Mouse (Mus musculus): ENCODE results near the gene Gtpbp1. TPM values are rescaled to one million over a fixed set of nuclear protein-coding genes. Genes with fewer than 3 reads are reported as not detected.

The Gtpbp1 gene
- total and polyA plus RNA-seq, 3 experiments: 25.3 to 45.3 (median 34.2) TPM

DNA sequence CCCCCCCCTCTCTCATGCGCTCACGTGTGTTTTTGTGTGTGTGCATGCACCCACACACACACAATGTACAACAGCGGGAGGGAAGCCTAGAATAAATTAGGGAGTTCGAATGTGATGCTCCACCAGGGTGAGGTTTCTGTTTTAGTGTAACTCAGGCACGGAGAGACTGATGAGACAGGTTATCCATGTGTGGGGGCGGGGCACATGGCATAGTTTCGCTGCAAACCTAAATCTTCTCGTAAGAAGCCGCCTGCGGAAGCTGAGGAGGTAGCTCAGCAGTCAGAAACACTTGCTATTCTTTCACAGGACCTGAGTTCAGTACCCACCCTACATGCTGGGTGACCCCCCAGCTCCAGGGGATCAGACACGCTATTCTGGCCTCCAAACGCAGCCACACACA, 42.5 kb upstream of the Gtpbp1 start:
- Histone ChIP-seq H3K4me2 (ENCODE audit: insufficient read depth, low read depth, poor library complexity, severe bottlenecking) (no peak overlapping the region), H3K36me3 (replicated peaks in 1 of 2; ENCODE audit: control insufficient read depth in 1 of 2, insufficient read depth in 1 of 2, low read length in 1 of 2) (no peaks in the 10 kb centered on the region), H3K4me3 (replicated peaks in 1 of 3; ENCODE audit: low read depth in 2 of 3, low read length in 2 of 3, poor library complexity in 1 of 3) (no peak overlapping the region), H3K9me3 (replicated peaks; ENCODE audit: low read length) (no peaks in the 10 kb centered on the region), H3K79me2 (replicated peaks; ENCODE audit: control insufficient read depth, extremely low read depth, insufficient read depth, poor library complexity, severe bottlenecking) (no peaks in the 10 kb centered on the region), H3K27ac (ENCODE audit: insufficient read depth, low read depth) (no peak overlapping the region), H3K4me1 (ENCODE audit: control insufficient read depth in 1 of 2, insufficient read depth in 2 of 2) (no peaks in the 10 kb centered on the region), H3K9ac (ENCODE audit: insufficient read depth, low read depth) (no peak overlapping the region), H3K27me3 (replicated peaks) (no peaks in the 10 kb centered on the region)
- in situ Hi-C loops (cut with MboI; ENCODE audit: low pct_ligation_motif_present, low pct_unique_long_range_greater_than_20kb, low sequenced_read_pairs) (no loop called here), dilution Hi-C loops (cut with MboI; ENCODE audit: extremely low pct_ligation_motif_present, extremely low pct_unique_long_range_greater_than_20kb, low sequenced_read_pairs) (no loop called here)
- no peak for DNase-seq (ENCODE audit: extremely low read depth)
- no peak for TF ChIP-seq MXI1 (IDR thresholded peaks at IDR 0.05; ENCODE audit: low read depth, low read length)
- no peak for TF ChIP-seq SIN3A (IDR thresholded peaks at IDR 0.05; ENCODE audit: low read length)
- no peak for TF ChIP-seq E2F4 (IDR thresholded peaks at IDR 0.05; ENCODE audit: insufficient replicate concordance, low read depth, low read length)
- TF ChIP-seq MAX (IDR thresholded peaks at IDR 0.05; ENCODE audit: low read length): no peak
- no peak for TF ChIP-seq SMC3 (IDR thresholded peaks at IDR 0.05; ENCODE audit: low read depth, low read length)
- TF ChIP-seq IRF4 (IDR thresholded peaks at IDR 0.05; ENCODE audit: low read depth, low read length): no peak
- TF ChIP-seq CHD1 (IDR thresholded peaks at IDR 0.05; ENCODE audit: low read depth, low read length): no peak
- TF ChIP-seq JUN (IDR thresholded peaks at IDR 0.05; ENCODE audit: insufficient read depth, low read depth, low read length): no peak
- no peak for TF ChIP-seq JUND (conservative IDR thresholded peaks at IDR 0.05; ENCODE audit: low read depth, low read length)
- no peak for TF ChIP-seq ZKSCAN1 (IDR thresholded peaks at IDR 0.05; ENCODE audit: borderline replicate concordance, low read depth, low read length)
- no peak for TF ChIP-seq CHD2 (IDR thresholded peaks at IDR 0.05; ENCODE audit: low read length)
- TF ChIP-seq MAZ (IDR thresholded peaks at IDR 0.05; ENCODE audit: low read depth, low read length): no peak
- TF ChIP-seq KAT2A (IDR thresholded peaks at IDR 0.05; ENCODE audit: insufficient replicate concordance, low read length): no peak
- no peak for TF ChIP-seq NRF1 (IDR thresholded peaks at IDR 0.05; ENCODE audit: low read depth, low read length)
- TF ChIP-seq ZMIZ1 (IDR thresholded peaks at IDR 0.05; ENCODE audit: low read depth, low read length): no peak
- TF ChIP-seq MYC (IDR thresholded peaks at IDR 0.05; ENCODE audit: low read depth, low read length): no peak

GRCm38 (mm10) chr15:79650569-79650968, 40.1 kb upstream of the Gtpbp1 start:
- no peak overlapping the region for H3K4me3 ChIP-seq (replicated peaks in 1 of 3; ENCODE audit: low read depth in 2 of 3, low read length in 2 of 3, poor library complexity in 1 of 3)
- in situ Hi-C loops (cut with MboI; ENCODE audit: low pct_ligation_motif_present, low pct_unique_long_range_greater_than_20kb, low sequenced_read_pairs) (no loop called here), dilution Hi-C loops (cut with MboI; ENCODE audit: extremely low pct_ligation_motif_present, extremely low pct_unique_long_range_greater_than_20kb, low sequenced_read_pairs) (no loop called here)
- no peak for TF ChIP-seq BHLHE40 (IDR thresholded peaks at IDR 0.05; ENCODE audit: low read depth, low read length)
- TF ChIP-seq ZKSCAN1 (IDR thresholded peaks at IDR 0.05; ENCODE audit: borderline replicate concordance, low read depth, low read length): no peak
- peak; percentile 37 to 65; a peak in 3 of 4 replicates for TF ChIP-seq CTCF (conservative IDR thresholded peaks at IDR 0.05 in 1 of 2, IDR thresholded peaks at IDR 0.05 in 1 of 2; ENCODE audit: low read depth in 2 of 2, low read length in 2 of 2)
- TF ChIP-seq UBTF (IDR thresholded peaks at IDR 0.05; ENCODE audit: low read depth, low read length): no peak
- no peak for TF ChIP-seq ZC3H11A (IDR thresholded peaks at IDR 0.05; ENCODE audit: low read depth, low read length)
- TF ChIP-seq MAFK (IDR thresholded peaks at IDR 0.05; ENCODE audit: insufficient replicate concordance, low read length): no peak
- no peak for TF ChIP-seq CHD2 (IDR thresholded peaks at IDR 0.05; ENCODE audit: low read length)
- TF ChIP-seq ZNF384 (IDR thresholded peaks at IDR 0.05; ENCODE audit: low read depth, low read length): no peak
- TF ChIP-seq GABPA (IDR thresholded peaks at IDR 0.05; ENCODE audit: insufficient replicate concordance, low read depth, low read length): no peak
- no peak for TF ChIP-seq NRF1 (IDR thresholded peaks at IDR 0.05; ENCODE audit: low read depth, low read length)
- TF ChIP-seq RAD21 (IDR thresholded peaks at IDR 0.05; ENCODE audit: low read depth, low read length): peak; percentile 11
- TF ChIP-seq TCF12 (IDR thresholded peaks at IDR 0.05; ENCODE audit: low read depth, low read length): no peak
- no peak for TF ChIP-seq E2F4 (IDR thresholded peaks at IDR 0.05; ENCODE audit: insufficient replicate concordance, low read depth, low read length)
- 0 out of 2 replicates have a peak, but pooled peaks have one; percentile 27 for TF ChIP-seq ELF1 (IDR thresholded peaks at IDR 0.05; ENCODE audit: low read depth, low read length)
- no peak for TF ChIP-seq ETS1 (conservative IDR thresholded peaks at IDR 0.05; ENCODE audit: low read depth, low read length)
- no peak for TF ChIP-seq POLR2AphosphoS2 (IDR thresholded peaks at IDR 0.05; ENCODE audit: low read depth, low read length)
- TF ChIP-seq EP300 (IDR thresholded peaks at IDR 0.05; ENCODE audit: low read length): no peak
- TF ChIP-seq RCOR1 (conservative IDR thresholded peaks at IDR 0.05; ENCODE audit: low read depth, low read length): no peak
- no peak for TF ChIP-seq IRF4 (IDR thresholded peaks at IDR 0.05; ENCODE audit: low read depth, low read length)
- no peak for TF ChIP-seq USF1 (IDR thresholded peaks at IDR 0.05; ENCODE audit: low read depth, low read length)
- H3K9me3 ChIP-seq (replicated peaks; ENCODE audit: low read length): no peaks in the 10 kb centered on the region
- H3K27ac ChIP-seq (ENCODE audit: insufficient read depth, low read depth): no peak overlapping the region
- H3K79me2 ChIP-seq (replicated peaks; ENCODE audit: control insufficient read depth, extremely low read depth, insufficient read depth, poor library complexity, severe bottlenecking): no peaks in the 10 kb centered on the region
- H3K36me3 ChIP-seq (replicated peaks in 1 of 2; ENCODE audit: control insufficient read depth in 1 of 2, insufficient read depth in 1 of 2, low read length in 1 of 2): no peaks in the 10 kb centered on the region
- H3K9ac ChIP-seq (ENCODE audit: insufficient read depth, low read depth): no peak overlapping the region
- peaks cover 0 to 3% of the 10 kb centered on the region in 2 experiments; a peak in 1 of 4 replicates for H3K4me1 ChIP-seq (ENCODE audit: control insufficient read depth in 1 of 2, insufficient read depth in 2 of 2)
- peak; percentile 58 for DNase-seq (ENCODE audit: extremely low read depth)
- H3K4me2 ChIP-seq (ENCODE audit: insufficient read depth, low read depth, poor library complexity, severe bottlenecking): no peak overlapping the region
- no peaks in the 10 kb centered on the region for H3K27me3 ChIP-seq (replicated peaks)

All from CH12.LX (cell line).